ENCODE assay signal across 9 mouse cellular contexts in the genomic region with DNA sequence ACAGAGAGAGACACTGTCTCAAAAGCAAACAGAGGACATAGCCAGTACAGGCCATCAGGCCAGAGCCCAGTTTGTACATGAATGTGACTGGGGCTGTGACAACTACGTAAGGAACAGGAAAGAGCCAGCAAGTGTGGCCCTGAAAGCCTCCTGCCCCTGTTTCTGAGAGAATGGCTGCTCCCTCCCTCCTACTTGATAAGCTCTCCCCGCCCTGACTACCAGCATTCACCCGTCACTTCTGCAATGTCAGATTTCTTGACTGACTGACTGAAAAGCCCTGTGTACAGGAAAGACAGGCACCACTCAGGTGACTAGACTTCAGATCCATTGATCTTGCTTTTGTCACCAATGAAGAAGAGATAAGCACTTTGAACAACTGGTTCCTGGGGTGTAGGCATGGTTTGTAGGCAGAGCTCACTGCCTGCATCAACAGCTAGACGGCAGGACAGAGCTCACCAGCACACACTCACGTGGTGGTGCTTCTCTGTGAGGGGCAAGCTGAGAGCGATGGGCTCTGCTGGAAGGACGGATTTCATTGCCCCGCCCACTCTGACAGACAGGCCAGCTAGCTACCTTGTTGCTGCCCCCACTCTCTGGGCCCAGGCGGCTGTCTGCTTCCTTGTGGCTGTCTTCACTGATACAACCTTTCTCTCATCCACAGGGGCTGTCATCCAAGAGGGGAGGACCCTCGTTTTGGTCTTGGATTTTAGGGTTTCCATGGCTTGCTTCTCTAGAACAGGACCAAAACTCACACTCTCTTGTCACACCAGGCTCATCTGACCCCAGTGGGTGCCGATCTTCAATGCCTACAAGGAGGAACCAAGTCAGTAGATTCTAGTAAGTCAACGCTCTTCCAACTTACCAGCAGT. TPM values are rescaled to one million over a fixed set of nuclear protein-coding genes. Genes with fewer than 3 reads are reported as not detected.
DNase-seq lines count a peak whose midpoint lies in the region; ATAC-seq and TF ChIP-seq lines count a peak whose summit lies in the region.
"Had no signal": no experiment of that assay in that cellular context is flagged by ENCODE, and none has a peak within 500 bp of the region (broad histone marks: within the 10 kb centered on the region; RNA-seq: fewer than 3 reads in every experiment).

No protein-coding gene starts in this region.

- peaks cover 9% of the 10 kb centered on the region for H3K79me2 ChIP-seq in macrophage (ENCODE audit: inconsistent target)

- H3K4me1 ChIP-seq in hindbrain, embryonic 15.5 days (replicated peaks): peaks cover 20% of the 10 kb centered on the region
- H3K4me1 ChIP-seq in thymus, adult 2 months (replicated peaks; ENCODE audit: control insufficient read depth, insufficient read depth, low read length): peaks cover 38% of the 10 kb centered on the region

- no peak overlapping the region for H3K4me3 ChIP-seq in hindbrain, embryonic 15.5 days
- no peak overlapping the region; the same call in 1 of the 2 replicates for H3K4me3 ChIP-seq in macrophage (ENCODE audit: inconsistent target)
- no peak overlapping the region for H3K4me3 ChIP-seq in thymus, adult 2 months (ENCODE audit: control insufficient read depth, insufficient read depth, low read length)

- no peak for TF ChIP-seq POLR2A in thymus, adult 2 months (IDR thresholded peaks at IDR 0.05; ENCODE audit: control insufficient read depth, extremely low read depth, insufficient read depth, low read length, poor library complexity)

- no peak for TF ChIP-seq CTCF in thymus, adult 2 months (IDR thresholded peaks at IDR 0.05; ENCODE audit: borderline replicate concordance, control insufficient read depth, extremely low read depth, insufficient read depth, low read length, poor library complexity)

- no peaks in the 10 kb centered on the region for H3K9me3 ChIP-seq in hindbrain, embryonic 15.5 days

- peak overlapping the region; percentile 61 for H3K4me2 ChIP-seq in hindbrain, embryonic 15.5 days

- no peaks in the 10 kb centered on the region for H3K36me3 ChIP-seq in hindbrain, embryonic 15.5 days
- H3K36me3 ChIP-seq in macrophage (ENCODE audit: inconsistent target): peaks cover 21% of the 10 kb centered on the region; the same call in 1 of the 2 replicates
- H3K36me3 ChIP-seq in thymus, adult 2 months (ENCODE audit: control insufficient read depth, insufficient read depth, low read length): no peaks in the 10 kb centered on the region

- H3K27ac ChIP-seq in hindbrain, embryonic 15.5 days (replicated peaks): peak overlapping the region; percentile 90; the same call in 1 of the 2 replicates
- peak overlapping the region; percentile 99 for H3K27ac ChIP-seq in macrophage
- peak overlapping the region; percentile 85 for H3K27ac ChIP-seq in thymus, adult 2 months (ENCODE audit: control insufficient read depth, insufficient read depth, low read length)

- no peak for ATAC-seq in hindbrain, embryonic 15.5 days (ENCODE audit: low FRiP score, low read depth)
- ATAC-seq in inflammation-experienced regulatory T-cells, adult 6 months: no peak

- DNase-seq in kidney, adult 11 months: peak; percentile 1
- DNase-seq in kidney, adult 8-10 months: no peak
- DNase-seq in c-Kit-negative CD71-positive TER-119-positive erythroid progenitor cells, embryonic 14.5 days (ENCODE audit: low read depth, low spot score): peak; percentile 64
- peak; percentile 34 for DNase-seq in thymus, adult 2 months
- DNase-seq in retina, embryonic 14.5 days (ENCODE audit: low spot score): no peak

- no peak overlapping the region for H3K9ac ChIP-seq in hindbrain, embryonic 15.5 days

- no peaks in the 10 kb centered on the region for H3K27me3 ChIP-seq in hindbrain, embryonic 15.5 days
- no peaks in the 10 kb centered on the region for H3K27me3 ChIP-seq in thymus, adult 2 months (ENCODE audit: control insufficient read depth, insufficient read depth, low read length)

- whole genome bisulfite sequencing in hindbrain, embryonic 15.5 days: 64% methylated on average over 12 of the region's 12 CpGs
- whole genome bisulfite sequencing in macrophage (ENCODE audit: missing documents): 62% methylated on average over 12 of the region's 12 CpGs
- 60% methylated on average over 12 of the region's 12 CpGs for WGBS in thymus, adult 2 months

RNA-seq across cellular contexts. Expression of gene Cyren, which starts 1.7 kb away (rescaled TPM):
- 8.9 and 9.8 TPM in 2 replicates for polyA plus RNA-seq in hindbrain, embryonic 15.5 days (2015; fragmentation: Nextera tagmentation; extraction: Ambion mirVana)
- 100 to 1,000 TPM in 2 of 26 experiments, 10 to 100 TPM in 21, 1 to 10 TPM in 3; 6.2 to 128 (median 19.9) TPM for total RNA-seq in macrophage (2018; cell fraction: chromatin; rRNA removed)
- total RNA-seq in macrophage (2018; cell fraction: cytosol; rRNA removed): 1 to 10 TPM; 1.7 to 4.5 (median 3.0) TPM
- 100 to 1,000 TPM in 1 of 26 experiments, 10 to 100 TPM in 21, 1 to 10 TPM in 4; 3.3 to 115 (median 18.1) TPM for total RNA-seq in macrophage (2018; cell fraction: nucleus; rRNA removed)
- polyA plus RNA-seq in macrophage (2018): 3.3 to 10.6 TPM (median 4.3 TPM) in 3 replicates
- 17.0 and 20.1 TPM in 2 replicates for polyA plus RNA-seq in thymus, adult 2 months (2012; rRNA removed)
- 1 to 10 TPM; 5.7 to 6.7 (median 6.5) TPM for polyA plus RNA-seq in inflammation-experienced regulatory T-cells, adult 6 months (2017; shearing (Covaris generic))

RNA-seq across cellular contexts. Expression of gene Tmem140, which starts 13.3 kb away (rescaled TPM):
- polyA plus RNA-seq in hindbrain, embryonic 15.5 days (2015; fragmentation: Nextera tagmentation; extraction: Ambion mirVana): 1.5 and 2.0 TPM in 2 replicates
- total RNA-seq in macrophage (2018; cell fraction: chromatin; rRNA removed): 100 to 1,000 TPM in 11 of 26 experiments, 10 to 100 TPM in 15; 18.5 to 254 (median 80.7) TPM
- 100 to 1,000 TPM in 18 of 26 experiments, 10 to 100 TPM in 8; 39.9 to 208 (median 143) TPM for total RNA-seq in macrophage (2018; cell fraction: cytosol; rRNA removed)
- total RNA-seq in macrophage (2018; cell fraction: nucleus; rRNA removed): 100 to 1,000 TPM in 16 of 26 experiments, 10 to 100 TPM in 10; 39.3 to 284 (median 118) TPM
- polyA plus RNA-seq in macrophage (2018): 41.8 to 184 TPM (median 113 TPM) in 3 replicates
- 15.7 and 22.3 TPM in 2 replicates for polyA plus RNA-seq in thymus, adult 2 months (2012; rRNA removed)
- 10 to 100 TPM; 16.8 to 30.9 (median 17.3) TPM for polyA plus RNA-seq in inflammation-experienced regulatory T-cells, adult 6 months (2017; shearing (Covaris generic))

RNA-seq across cellular contexts. Expression of gene Wdr91, which starts 34.5 kb away (rescaled TPM):
- 13.1 and 14.3 TPM in 2 replicates for polyA plus RNA-seq in hindbrain, embryonic 15.5 days (2015; fragmentation: Nextera tagmentation; extraction: Ambion mirVana)
- 100 to 1,000 TPM; 229 to 803 (median 498) TPM for total RNA-seq in macrophage (2018; cell fraction: chromatin; rRNA removed)
- 100 to 1,000 TPM in 23 of 26 experiments, 10 to 100 TPM in 3; 87.0 to 154 (median 126) TPM for total RNA-seq in macrophage (2018; cell fraction: cytosol; rRNA removed)
- 100 to 1,000 TPM; 124 to 721 (median 374) TPM for total RNA-seq in macrophage (2018; cell fraction: nucleus; rRNA removed)
- 86.6 to 195 TPM (median 145 TPM) in 3 replicates for polyA plus RNA-seq in macrophage (2018)
- 58.4 and 60.2 TPM in 2 replicates for polyA plus RNA-seq in thymus, adult 2 months (2012; rRNA removed)
- polyA plus RNA-seq in inflammation-experienced regulatory T-cells, adult 6 months (2017; shearing (Covaris generic)): 10 to 100 TPM; 15.2 to 23.5 (median 19.1) TPM

RNA-seq across cellular contexts. Expression of gene Stra8, which starts 43.8 kb away (rescaled TPM):
- polyA plus RNA-seq in hindbrain, embryonic 15.5 days (2015; fragmentation: Nextera tagmentation; extraction: Ambion mirVana): not detected in 2 replicates
- not detected for total RNA-seq in macrophage (2018; cell fraction: chromatin; rRNA removed)
- not detected for total RNA-seq in macrophage (2018; cell fraction: cytosol; rRNA removed)
- total RNA-seq in macrophage (2018; cell fraction: nucleus; rRNA removed): not detected
- polyA plus RNA-seq in macrophage (2018): not detected in 3 replicates
- polyA plus RNA-seq in thymus, adult 2 months (2012; rRNA removed): 0.10 and 0.40 TPM in 2 replicates
- not detected for polyA plus RNA-seq in inflammation-experienced regulatory T-cells, adult 6 months (2017; shearing (Covaris generic))
- total RNA-seq: left cerebral cortex, postnatal 10 days had no signal

Comparison
In these comparisons a context has a peak if more than half of its experiments do, and no peak if none do; other contexts are left out.
1. DNase-seq: peak in kidney, adult 11 months (single experiment), c-Kit-negative CD71-positive TER-119-positive erythroid progenitor cells, embryonic 14.5 days (single experiment) and thymus, adult 2 months (single experiment); none in kidney, adult 8-10 months (0 of 2) and retina, embryonic 14.5 days (single experiment).
2. Peak in every context shown above with its lines, with median percentiles within 50 percentile points of each other: H3K27ac ChIP-seq.